In the genomic region with DNA sequence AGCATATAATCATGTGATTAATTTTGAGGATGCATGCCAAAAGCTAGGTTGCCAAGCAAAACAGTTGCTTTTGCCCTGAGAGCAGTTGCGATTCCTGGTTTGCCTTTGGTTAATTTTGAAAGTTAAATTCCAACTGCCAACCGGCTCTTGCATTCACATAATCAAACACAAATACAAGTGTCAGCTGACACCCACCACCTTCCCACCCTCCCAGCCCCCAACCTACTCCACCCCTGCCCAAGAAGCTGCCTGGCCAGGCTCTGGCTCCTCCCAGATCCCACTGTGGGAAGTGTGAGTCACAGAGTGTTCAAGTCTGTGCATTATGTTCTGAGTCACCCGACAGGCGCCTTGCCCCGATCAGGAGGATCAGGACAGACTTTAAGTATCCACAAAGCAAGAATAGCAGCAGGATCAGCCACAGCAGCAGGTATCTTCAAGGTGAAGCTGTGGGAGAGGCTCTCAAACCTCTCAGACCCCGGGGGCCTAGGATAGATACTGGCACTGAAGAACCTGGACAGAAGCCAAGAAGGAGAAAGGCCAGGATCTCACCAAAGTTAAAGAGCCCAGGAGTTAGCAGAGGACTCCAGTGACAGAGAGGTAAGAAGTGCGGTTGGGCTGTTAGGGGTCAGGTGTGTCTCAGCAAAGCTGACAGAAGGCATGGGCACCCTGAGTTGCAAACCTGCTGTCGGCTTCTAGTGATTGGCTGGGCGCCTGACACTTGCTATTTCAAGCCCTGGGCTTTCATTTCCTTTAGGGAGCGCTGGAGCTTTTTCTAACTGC, we compare ENCODE assay signal across 8 mouse cellular contexts. TPM values are rescaled to one million over a fixed set of nuclear protein-coding genes. Genes with fewer than 3 reads are reported as not detected.
DNase-seq lines count a peak whose midpoint lies in the region; ATAC-seq and TF ChIP-seq lines count a peak whose summit lies in the region.

A gene (plus strand): TSS at position 316 of the 780 bp plus-strand sequence.

- no peak within 1 kb of the TSS for H3K27ac ChIP-seq in midbrain, embryonic 12.5 days (replicated peaks)
- no peak within 1 kb of the TSS for H3K27ac ChIP-seq in midbrain, embryonic 15.5 days
- no peak within 1 kb of the TSS for H3K27ac ChIP-seq in kidney, embryonic 15.5 days
- no peak within 1 kb of the TSS for H3K27ac ChIP-seq in liver, postnatal 0 days (ENCODE audit: low read depth)
- no peak within 1 kb of the TSS for H3K27ac ChIP-seq in hindbrain, embryonic 11.5 days (ENCODE audit: low read depth, low read length)

- no peaks in the 10 kb centered on the region for H3K36me3 ChIP-seq in midbrain, embryonic 12.5 days
- no peaks in the 10 kb centered on the region for H3K36me3 ChIP-seq in midbrain, embryonic 15.5 days (replicated peaks)
- H3K36me3 ChIP-seq in kidney, embryonic 15.5 days = no peaks in the 10 kb centered on the region
- no peaks in the 10 kb centered on the region for H3K36me3 ChIP-seq in liver, postnatal 0 days (replicated peaks; ENCODE audit: insufficient read depth, low read length)
- H3K36me3 ChIP-seq in hindbrain, embryonic 11.5 days (ENCODE audit: control insufficient read depth, insufficient read depth, low read length) = no peaks in the 10 kb centered on the region

- H3K4me2 ChIP-seq in midbrain, embryonic 12.5 days (replicated peaks) = no peak within 1 kb of the TSS
- H3K4me2 ChIP-seq in midbrain, embryonic 15.5 days = no peak within 1 kb of the TSS
- peak within 1 kb of the TSS; percentile 32 for H3K4me2 ChIP-seq in kidney, embryonic 15.5 days
- peak within 1 kb of the TSS; percentile 48 for H3K4me2 ChIP-seq in liver, postnatal 0 days (ENCODE audit: low read depth, low read length)
- no peak within 1 kb of the TSS for H3K4me2 ChIP-seq in hindbrain, embryonic 11.5 days (replicated peaks; ENCODE audit: low read depth, low read length)

- no peak for TF ChIP-seq EP300 in liver, postnatal 0 days (IDR thresholded peaks at IDR 0.05; ENCODE audit: low read depth)

- no peak within 1 kb of the TSS for H3K4me3 ChIP-seq in midbrain, embryonic 12.5 days
- no peak within 1 kb of the TSS for H3K4me3 ChIP-seq in midbrain, embryonic 15.5 days
- no peak within 1 kb of the TSS; the same call in 1 of the 2 replicates for H3K4me3 ChIP-seq in kidney, embryonic 15.5 days (replicated peaks)
- no peak within 1 kb of the TSS for H3K4me3 ChIP-seq in liver, postnatal 0 days (ENCODE audit: low read depth, low read length)
- no peak within 1 kb of the TSS for H3K4me3 ChIP-seq in hindbrain, embryonic 11.5 days (ENCODE audit: low read depth, low read length)

- H3K27me3 ChIP-seq in midbrain, embryonic 12.5 days = no peaks in the 10 kb centered on the region
- H3K27me3 ChIP-seq in midbrain, embryonic 15.5 days (replicated peaks) = no peaks in the 10 kb centered on the region
- H3K27me3 ChIP-seq in kidney, embryonic 15.5 days = no peaks in the 10 kb centered on the region
- no peaks in the 10 kb centered on the region for H3K27me3 ChIP-seq in liver, postnatal 0 days (ENCODE audit: insufficient read depth, low read length)
- no peaks in the 10 kb centered on the region for H3K27me3 ChIP-seq in hindbrain, embryonic 11.5 days (ENCODE audit: control insufficient read depth, insufficient read depth, low read length)

- no peak for TF ChIP-seq CTCF in liver, postnatal 0 days (IDR thresholded peaks at IDR 0.05; ENCODE audit: low read depth)

- 0 out of 2 replicates have a peak, but pooled peaks have one; percentile 38 for ATAC-seq in midbrain, embryonic 12.5 days (ENCODE audit: low FRiP score, low read depth)
- no peak for ATAC-seq in midbrain, embryonic 15.5 days (replicated peaks)
- ATAC-seq in kidney, embryonic 15.5 days (replicated peaks; ENCODE audit: low FRiP score) = peak; percentile 91
- ATAC-seq in liver, postnatal 0 days = peak; percentile 44; the same call in 1 of the 2 replicates
- no peak for ATAC-seq in hindbrain, embryonic 11.5 days (ENCODE audit: low FRiP score)

- 62% methylated on average over 10 of the region's 10 CpGs for WGBS in midbrain, embryonic 12.5 days
- 77% methylated on average over 10 of the region's 10 CpGs for WGBS in midbrain, embryonic 15.5 days
- 53% methylated on average over 10 of the region's 10 CpGs for WGBS in kidney, embryonic 15.5 days
- 33% methylated on average over 10 of the region's 10 CpGs for WGBS in liver, postnatal 0 days (ENCODE audit: insufficient replicate concordance)
- 67% methylated on average over 10 of the region's 10 CpGs for WGBS in hindbrain, embryonic 11.5 days

- peak; percentile 95 to 96 for DNase-seq in cerebellum, postnatal 14 days
- DNase-seq in gonadal fat pad, adult 2 months (ENCODE audit: low read depth) = peak; percentile 36
- peak; percentile 18 for DNase-seq in liver, postnatal 0 days
- DNase-seq in right cerebral cortex, postnatal 10 days (ENCODE audit: low spot score in 2 of 2) = peak; percentile 49 to 52
- DNase-seq in hindbrain, embryonic 11.5 days (ENCODE audit: low spot score) = no peak

- no peaks in the 10 kb centered on the region for H3K9me3 ChIP-seq in midbrain, embryonic 12.5 days
- no peaks in the 10 kb centered on the region for H3K9me3 ChIP-seq in midbrain, embryonic 15.5 days
- H3K9me3 ChIP-seq in kidney, embryonic 15.5 days (replicated peaks) = no peaks in the 10 kb centered on the region
- no peaks in the 10 kb centered on the region for H3K9me3 ChIP-seq in liver, postnatal 0 days (ENCODE audit: low read length)
- no peaks in the 10 kb centered on the region for H3K9me3 ChIP-seq in hindbrain, embryonic 11.5 days (ENCODE audit: control insufficient read depth, low read length)

- H3K4me1 ChIP-seq in midbrain, embryonic 12.5 days = no peaks in the 10 kb centered on the region
- H3K4me1 ChIP-seq in midbrain, embryonic 15.5 days = no peaks in the 10 kb centered on the region
- peaks cover 6% of the 10 kb centered on the region; the same call in 1 of the 2 replicates for H3K4me1 ChIP-seq in kidney, embryonic 15.5 days
- H3K4me1 ChIP-seq in liver, postnatal 0 days (ENCODE audit: insufficient read depth) = no peaks in the 10 kb centered on the region
- no peaks in the 10 kb centered on the region for H3K4me1 ChIP-seq in hindbrain, embryonic 11.5 days (replicated peaks; ENCODE audit: control insufficient read depth, insufficient read depth, low read length)

- no peak within 1 kb of the TSS for H3K9ac ChIP-seq in midbrain, embryonic 12.5 days (replicated peaks)
- H3K9ac ChIP-seq in midbrain, embryonic 15.5 days = no peak within 1 kb of the TSS
- H3K9ac ChIP-seq in kidney, embryonic 15.5 days = no peak within 1 kb of the TSS
- no peak within 1 kb of the TSS for H3K9ac ChIP-seq in liver, postnatal 0 days (replicated peaks)
- no peak within 1 kb of the TSS for H3K9ac ChIP-seq in hindbrain, embryonic 11.5 days (ENCODE audit: low read depth, low read length)

RNA-seq across cellular contexts. Expression of the gene that starts here (rescaled TPM):
- 0.12 and 1.1 TPM in 2 replicates for polyA plus RNA-seq in midbrain, embryonic 12.5 days (2016; fragmentation: Nextera tagmentation; extraction: Ambion mirVana)
- polyA plus RNA-seq in midbrain, embryonic 15.5 days (2015; fragmentation: Nextera tagmentation; extraction: Ambion mirVana) = 0.23 and 0.36 TPM in 2 replicates
- 1.5 and 2.6 TPM in 2 replicates for polyA plus RNA-seq in gonadal fat pad, adult 2 months (2012; rRNA removed)
- 0.64 and 0.73 TPM in 2 replicates for polyA plus RNA-seq in kidney, embryonic 15.5 days (2015; fragmentation: Nextera tagmentation; extraction: Ambion mirVana)
- polyA plus RNA-seq in liver, postnatal 0 days (2015; fragmentation: Nextera tagmentation; extraction: Ambion mirVana) = 0.12 and 0.19 TPM in 2 replicates
- polyA plus RNA-seq in hindbrain, embryonic 11.5 days (2014; fragmentation: Nextera tagmentation; extraction: Ambion mirVana) = 1.1 and 1.6 TPM in 2 replicates

Comparison
In these comparisons a context has a peak if more than half of its experiments do, and no peak if none do; other contexts are left out.
1. Peak in ATAC-seq and H3K4me2 ChIP-seq in kidney, embryonic 15.5 days; RNA of the gene not detected or under 1 TPM.
2. Peak in DNase-seq, ATAC-seq and H3K4me2 ChIP-seq in liver, postnatal 0 days; RNA of the gene not detected or under 1 TPM.